Mouse (Mus musculus): ENCODE measurements around the gene Nfib. TPM values are rescaled to one million over a fixed set of nuclear protein-coding genes. Genes with fewer than 3 reads are reported as not detected.

Nfib gene
- polyA plus RNA-seq, 1 experiment = 7.7 TPM

GRCm38 (mm10) chr4:82536435-82537278, 168.9 kb downstream of the Nfib start:
- no peak overlapping the region for H3K4me3 ChIP-seq
- H3K27me3 ChIP-seq (ENCODE audit: control insufficient read depth, insufficient read depth, insufficient read length) = no peaks in the 10 kb centered on the region
- no peaks in the 10 kb centered on the region for H3K79me2 ChIP-seq (ENCODE audit: control insufficient read depth, insufficient read depth)
- no peak overlapping the region for H3ac ChIP-seq (ENCODE audit: control insufficient read depth, insufficient read length)
- H3K4me2 ChIP-seq (ENCODE audit: low read depth) = no peak overlapping the region
- H3K36me3 ChIP-seq (ENCODE audit: control insufficient read depth, insufficient read depth) = no peaks in the 10 kb centered on the region
- no peak for TF ChIP-seq SRF (IDR thresholded peaks at IDR 0.05; ENCODE audit: control insufficient read depth, insufficient read length, low read depth)
- no peak for TF ChIP-seq POLR2A (IDR thresholded peaks at IDR 0.05; ENCODE audit: insufficient read length, low read depth)
- no peak for TF ChIP-seq MYOG (IDR thresholded peaks at IDR 0.05; ENCODE audit: control insufficient read depth in 1 of 3, insufficient read depth in 1 of 3, insufficient read length in 2 of 3, low read depth in 2 of 3)
- no peak for TF ChIP-seq MAX (IDR thresholded peaks at IDR 0.05; ENCODE audit: low read depth)
- TF ChIP-seq POLR2AphosphoS2 (IDR thresholded peaks at IDR 0.05; ENCODE audit: insufficient read length, low read depth) = no peak
- TF ChIP-seq CEBPB (IDR thresholded peaks at IDR 0.05; ENCODE audit: insufficient read depth, poor library complexity, severe bottlenecking) = no peak
- TF ChIP-seq TCF12 (IDR thresholded peaks at IDR 0.05; ENCODE audit: insufficient read depth, poor library complexity, severe bottlenecking) = no peak
- no peak for TF ChIP-seq E2F4 (IDR thresholded peaks at IDR 0.05; ENCODE audit: insufficient read depth)
- TF ChIP-seq USF1 (IDR thresholded peaks at IDR 0.05; ENCODE audit: low read depth) = no peak

GRCm38 (mm10) chr4:82535606-82536434, 169.7 kb downstream of the Nfib start:
- H3K79me2 ChIP-seq (ENCODE audit: control insufficient read depth, insufficient read depth) = no peaks in the 10 kb centered on the region
- no peaks in the 10 kb centered on the region for H3K36me3 ChIP-seq (ENCODE audit: control insufficient read depth, insufficient read depth)
- no peak overlapping the region for H3ac ChIP-seq (ENCODE audit: control insufficient read depth, insufficient read length)
- no peak overlapping the region for H3K4me2 ChIP-seq (ENCODE audit: low read depth)
- TF ChIP-seq MYOD1 (IDR thresholded peaks at IDR 0.05; ENCODE audit: control insufficient read depth in 1 of 3, insufficient read length in 2 of 3, low read depth in 2 of 3) (no peak), POLR2AphosphoS2 (IDR thresholded peaks at IDR 0.05; ENCODE audit: insufficient read length, low read depth) (no peak), MAX (IDR thresholded peaks at IDR 0.05; ENCODE audit: low read depth) (no peak), SRF (IDR thresholded peaks at IDR 0.05; ENCODE audit: control insufficient read depth, insufficient read length, low read depth) (no peak), TCF3 (IDR thresholded peaks at IDR 0.05; ENCODE audit: insufficient read length, low read depth) (no peak), TCF12 (IDR thresholded peaks at IDR 0.05; ENCODE audit: insufficient read depth, poor library complexity, severe bottlenecking) (no peak), CEBPB (IDR thresholded peaks at IDR 0.05; ENCODE audit: insufficient read depth, poor library complexity, severe bottlenecking) (no peak), REST (IDR thresholded peaks at IDR 0.05; ENCODE audit: insufficient read depth, insufficient read length) (no peak), USF1 (IDR thresholded peaks at IDR 0.05; ENCODE audit: low read depth) (no peak), MYOG (IDR thresholded peaks at IDR 0.05; ENCODE audit: control insufficient read depth in 1 of 3, insufficient read depth in 1 of 3, insufficient read length in 2 of 3, low read depth in 2 of 3) (no peak), POLR2A (IDR thresholded peaks at IDR 0.05; ENCODE audit: insufficient read length, low read depth) (no peak), E2F4 (IDR thresholded peaks at IDR 0.05; ENCODE audit: insufficient read depth) (no peak)
- no peaks in the 10 kb centered on the region for H3K27me3 ChIP-seq (ENCODE audit: control insufficient read depth, insufficient read depth, insufficient read length)
- no peak overlapping the region for H3K4me3 ChIP-seq

DNA sequence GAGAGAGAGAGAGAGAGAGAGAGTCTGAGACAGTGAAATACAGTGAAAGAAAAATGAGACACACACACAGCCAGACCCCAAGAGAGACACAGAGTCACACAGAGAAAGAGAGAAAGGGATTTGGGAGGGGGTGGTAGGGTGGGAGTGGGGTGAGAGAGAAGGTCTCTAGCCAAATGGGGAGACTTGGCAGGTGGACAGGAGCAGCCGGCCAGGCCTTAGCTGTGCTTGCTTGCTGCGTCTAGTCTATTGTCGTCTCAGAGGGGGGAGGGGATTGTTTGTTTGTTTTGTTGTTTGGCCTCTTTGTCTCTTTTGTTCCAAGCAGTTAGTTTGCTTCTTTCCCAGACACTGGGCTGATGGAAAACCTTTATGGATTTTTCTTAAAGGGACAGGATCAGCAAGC, 172.3 kb downstream of the Nfib start:
- H3ac ChIP-seq (ENCODE audit: control insufficient read depth, insufficient read length) = no peak overlapping the region
- no peaks in the 10 kb centered on the region for H3K27me3 ChIP-seq (ENCODE audit: control insufficient read depth, insufficient read depth, insufficient read length)
- no peaks in the 10 kb centered on the region for H3K36me3 ChIP-seq (ENCODE audit: control insufficient read depth, insufficient read depth)
- H3K4me3 ChIP-seq = no peak overlapping the region
- H3K4me2 ChIP-seq (ENCODE audit: low read depth) = no peak overlapping the region
- TF ChIP-seq POLR2A (IDR thresholded peaks at IDR 0.05; ENCODE audit: insufficient read length, low read depth) (no peak), MYOD1 (IDR thresholded peaks at IDR 0.05; ENCODE audit: control insufficient read depth in 1 of 3, insufficient read length in 2 of 3, low read depth in 2 of 3) (no peak), E2F4 (IDR thresholded peaks at IDR 0.05; ENCODE audit: insufficient read depth) (no peak), REST (IDR thresholded peaks at IDR 0.05; ENCODE audit: insufficient read depth, insufficient read length) (no peak), TCF12 (IDR thresholded peaks at IDR 0.05; ENCODE audit: insufficient read depth, poor library complexity, severe bottlenecking) (no peak), POLR2AphosphoS2 (IDR thresholded peaks at IDR 0.05; ENCODE audit: insufficient read length, low read depth) (no peak), CEBPB (IDR thresholded peaks at IDR 0.05; ENCODE audit: insufficient read depth, poor library complexity, severe bottlenecking) (no peak), MAX (IDR thresholded peaks at IDR 0.05; ENCODE audit: low read depth) (no peak), SRF (IDR thresholded peaks at IDR 0.05; ENCODE audit: control insufficient read depth, insufficient read length, low read depth) (no peak), USF1 (IDR thresholded peaks at IDR 0.05; ENCODE audit: low read depth) (no peak), MYOG (IDR thresholded peaks at IDR 0.05; ENCODE audit: control insufficient read depth in 1 of 3, insufficient read depth in 1 of 3, insufficient read length in 2 of 3, low read depth in 2 of 3) (no peak), TCF3 (IDR thresholded peaks at IDR 0.05; ENCODE audit: insufficient read length, low read depth) (no peak)
- no peaks in the 10 kb centered on the region for H3K79me2 ChIP-seq (ENCODE audit: control insufficient read depth, insufficient read depth)

DNA sequence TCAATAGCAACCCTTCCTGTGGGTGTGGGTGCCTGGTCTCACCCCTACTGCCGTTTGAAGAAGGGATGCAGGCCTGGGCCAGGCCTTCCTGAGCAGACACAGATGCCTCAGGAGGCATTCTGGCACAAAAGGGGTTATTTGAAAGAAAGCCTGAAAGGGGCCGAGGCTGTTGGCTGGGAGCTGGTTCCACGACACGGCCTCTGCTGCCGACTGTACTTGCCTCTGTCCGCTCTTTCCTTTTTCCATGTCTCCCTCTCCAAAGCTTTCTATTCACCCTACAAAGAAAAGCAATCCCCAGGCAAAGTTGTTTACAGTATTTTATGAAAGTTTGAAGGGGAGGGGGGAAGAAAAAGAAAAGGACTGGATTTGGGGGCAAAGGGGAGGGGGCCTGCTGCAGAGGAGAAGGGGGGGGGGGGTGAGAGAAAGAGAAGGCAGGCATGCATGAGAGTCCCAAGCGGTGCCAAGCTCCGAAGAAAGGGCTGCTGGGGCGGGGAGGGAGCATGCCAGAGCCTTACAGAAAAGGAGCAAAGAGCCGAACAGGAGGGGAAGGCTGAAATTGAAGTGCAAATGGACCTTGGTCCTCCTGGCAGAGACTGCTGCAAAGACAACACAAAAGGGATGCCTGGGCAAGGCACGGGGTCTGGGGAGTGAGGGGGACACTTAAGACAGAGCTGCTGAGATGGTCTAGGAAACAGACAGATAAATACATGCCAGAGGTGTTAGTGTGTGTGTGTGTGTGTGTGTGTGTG, 172.9 kb downstream of the Nfib start:
- H3ac ChIP-seq (ENCODE audit: control insufficient read depth, insufficient read length) = no peak overlapping the region
- no peak overlapping the region for H3K4me3 ChIP-seq
- H3K27me3 ChIP-seq (ENCODE audit: control insufficient read depth, insufficient read depth, insufficient read length) = no peaks in the 10 kb centered on the region
- TF ChIP-seq USF1 (IDR thresholded peaks at IDR 0.05; ENCODE audit: low read depth) (no peak), MYOD1 (IDR thresholded peaks at IDR 0.05; ENCODE audit: control insufficient read depth in 1 of 3, insufficient read length in 2 of 3, low read depth in 2 of 3) (no peak), E2F4 (IDR thresholded peaks at IDR 0.05; ENCODE audit: insufficient read depth) (no peak), TCF12 (IDR thresholded peaks at IDR 0.05; ENCODE audit: insufficient read depth, poor library complexity, severe bottlenecking) (no peak), POLR2AphosphoS2 (IDR thresholded peaks at IDR 0.05; ENCODE audit: insufficient read length, low read depth) (no peak), CEBPB (IDR thresholded peaks at IDR 0.05; ENCODE audit: insufficient read depth, poor library complexity, severe bottlenecking) (no peak), MYOG (IDR thresholded peaks at IDR 0.05; ENCODE audit: control insufficient read depth in 1 of 3, insufficient read depth in 1 of 3, insufficient read length in 2 of 3, low read depth in 2 of 3) (no peak), SRF (IDR thresholded peaks at IDR 0.05; ENCODE audit: control insufficient read depth, insufficient read length, low read depth) (no peak), POLR2A (IDR thresholded peaks at IDR 0.05; ENCODE audit: insufficient read length, low read depth) (no peak), REST (IDR thresholded peaks at IDR 0.05; ENCODE audit: insufficient read depth, insufficient read length) (no peak), TCF3 (IDR thresholded peaks at IDR 0.05; ENCODE audit: insufficient read length, low read depth) (no peak), MAX (IDR thresholded peaks at IDR 0.05; ENCODE audit: low read depth) (no peak)
- no peaks in the 10 kb centered on the region for H3K79me2 ChIP-seq (ENCODE audit: control insufficient read depth, insufficient read depth)
- no peak overlapping the region for H3K4me2 ChIP-seq (ENCODE audit: low read depth)
- H3K36me3 ChIP-seq (ENCODE audit: control insufficient read depth, insufficient read depth) = no peaks in the 10 kb centered on the region

Measured in myocyte (in vitro differentiated cells).